Mouse (Mus musculus) urinary bladder, adult 2 months (tissue): ENCODE results near the gene Mroh8. TPM values are rescaled to one million over a fixed set of nuclear protein-coding genes. Genes with fewer than 3 reads are reported as not detected.

ENCODE experiments used
- DNase-seq: peaks from one replicate; pipeline ENCODE4 v3.0.0; 2022; ENCODE audit warnings: low spot score
- polyA plus RNA-seq: library from polyadenylated mRNA; depleted of rRNA; stranded (reverse); fragments of >200 nt; gene quantifications from 2 replicates; pipeline ENCODE4 v1.2.3, GENCODE M21; 2012; rRNA removed

The Mroh8 gene
- polyA plus RNA-seq: 0.07 and 0.25 TPM in 2 replicates

- DNase-seq: no peak
Observed at GRCm38 (mm10) chr2:157279416-157279800, at the start of gene Mroh8. TSS of gene Mroh8 (minus strand) at chr2:157279549.

GRCm38 (mm10) chr2:157328570-157328969 is 49.2 kb upstream of the Mroh8 start:
- no peak for DNase-seq

GRCm38 (mm10) chr2:157328106-157328505 is 48.8 kb upstream of the Mroh8 start:
- no peak for DNase-seq

GRCm38 (mm10) chr2:157325238-157325637 is 45.9 kb upstream of the Mroh8 start:
- no peak for DNase-seq

- no peak for DNase-seq
Observed at GRCm38 (mm10) chr2:157322029-157322766, 42.8 kb upstream of the Mroh8 start.

- DNase-seq: no peak
Observed at GRCm38 (mm10) chr2:157320886-157321285, 41.5 kb upstream of the Mroh8 start.

- no peak for DNase-seq
Observed at GRCm38 (mm10) chr2:157320135-157320534, 40.8 kb upstream of the Mroh8 start.

- DNase-seq: no peak
Observed at GRCm38 (mm10) chr2:157317220-157317619, 37.9 kb upstream of the Mroh8 start.

- no peak for DNase-seq
Observed at GRCm38 (mm10) chr2:157316358-157316933, 37.1 kb upstream of the Mroh8 start.

- DNase-seq: no peak
Observed at GRCm38 (mm10) chr2:157315486-157315885, 36.1 kb upstream of the Mroh8 start.

- DNase-seq: no peak
Observed at GRCm38 (mm10) chr2:157314310-157314709, 35.0 kb upstream of the Mroh8 start.

GRCm38 (mm10) chr2:157313718-157314117 is 34.4 kb upstream of the Mroh8 start:
- no peak for DNase-seq

- no peak for DNase-seq
Observed at GRCm38 (mm10) chr2:157310963-157311637, 31.8 kb upstream of the Mroh8 start.

GRCm38 (mm10) chr2:157309611-157310010 is 30.3 kb upstream of the Mroh8 start:
- no peak for DNase-seq

GRCm38 (mm10) chr2:157308273-157308917 is 29.0 kb upstream of the Mroh8 start:
- no peak for DNase-seq

GRCm38 (mm10) chr2:157307715-157308265 is 28.4 kb upstream of the Mroh8 start:
- DNase-seq: no peak

- no peak for DNase-seq
Observed at GRCm38 (mm10) chr2:157306091-157307032, 27.0 kb upstream of the Mroh8 start.

- DNase-seq: no peak
Observed at GRCm38 (mm10) chr2:157303096-157303495, 23.7 kb upstream of the Mroh8 start.

- no peak for DNase-seq
Observed at GRCm38 (mm10) chr2:157300051-157300450, 20.7 kb upstream of the Mroh8 start.

GRCm38 (mm10) chr2:157296105-157296689 is 16.8 kb upstream of the Mroh8 start:
- DNase-seq: no peak

- DNase-seq: peak; percentile 50
Observed at GRCm38 (mm10) chr2:157292093-157292492, 12.7 kb upstream of the Mroh8 start.
